Mouse (Mus musculus) kidney, postnatal 0 days (tissue): ENCODE measurements at regions not wholly inside any gene's neighbourhood (a gene's known extent, or its start where the extent isn't known, plus 50 kb on each side); places are given as distances from the start of the nearest gene placed in this dataset.

Experiments used
- ATAC-seq: fragments of 200-750 bp; cut with Nextera tagmentation; replicated peaks from 2 replicates; pipeline ENCODE4 v1.8.0; 2017; ENCODE audit warnings: low read depth, moderate number of reproducible peaks, moderate TSS enrichment, moderate library complexity; ENCODE audit not compliant: low FRiP score
- DNase-seq: peaks from one replicate; pipeline ENCODE4 v3.0.0-alpha.2; 2016; ENCODE audit warnings: low spot score
- H3K27ac ChIP-seq: fragments of 300-500 bp; sonication (generic); 2 replicates; pipeline ENCODE4 v1.5.1; 2014; ENCODE audit warnings: mild to moderate bottlenecking
- H3K27me3 ChIP-seq: fragments of 300-500 bp; sonication (generic); 2 replicates; pipeline ENCODE4 v1.6.1; 2014; ENCODE audit warnings: low read length, mixed read lengths; ENCODE audit not compliant: insufficient read depth
- H3K36me3 ChIP-seq: fragments of 300-500 bp; sonication (generic); 2 replicates; pipeline ENCODE4 v1.6.1; 2014; ENCODE audit warnings: low read length, mixed read lengths; ENCODE audit not compliant: insufficient read depth
- H3K4me1 ChIP-seq: fragments of 300-500 bp; sonication (generic); replicated peaks from 2 replicates; pipeline ENCODE4 v1.6.1; 2014; ENCODE audit warnings: antibody characterized with exemption, low read length, mixed read lengths; ENCODE audit not compliant: insufficient read depth
- H3K4me2 ChIP-seq: fragments of 300-500 bp; sonication (generic); 2 replicates; pipeline ENCODE4 v1.6.1; 2014; ENCODE audit warnings: mild to moderate bottlenecking, low read length, moderate library complexity, mixed read lengths
- H3K4me3 ChIP-seq: fragments of 300-500 bp; sonication (generic); replicated peaks from 2 replicates; pipeline ENCODE4 v1.5.1; 2014; ENCODE audit warnings: low read depth, low read length
- H3K9ac ChIP-seq: fragments of 300-500 bp; sonication (generic); 2 replicates; pipeline ENCODE4 v1.6.1; 2014; ENCODE audit warnings: low read depth, low read length
- H3K9me3 ChIP-seq: fragments of 300-500 bp; sonication (generic); replicated peaks from 2 replicates; pipeline ENCODE4 v1.6.1; 2016; ENCODE audit warnings: low read length, inconsistent platforms, mixed read lengths
- CTCF ChIP-seq: IDR thresholded peaks from 2 replicates; pipeline ENCODE4 v1.5.1; 2016; ENCODE audit warnings: antibody characterized with exemption, low read depth, mild to moderate bottlenecking, moderate library complexity
- WGBS: fragments of 180-500 bp; shearing (Covaris S2); extraction: QIAGEN DNeasy Blood & Tissue Kit; methylation state at CpG from one replicate; pipeline ENCODE4 v1.1.7; 2014; 5-methylcytosine and 5-hydroxymethylcytosine counted together

DNA sequence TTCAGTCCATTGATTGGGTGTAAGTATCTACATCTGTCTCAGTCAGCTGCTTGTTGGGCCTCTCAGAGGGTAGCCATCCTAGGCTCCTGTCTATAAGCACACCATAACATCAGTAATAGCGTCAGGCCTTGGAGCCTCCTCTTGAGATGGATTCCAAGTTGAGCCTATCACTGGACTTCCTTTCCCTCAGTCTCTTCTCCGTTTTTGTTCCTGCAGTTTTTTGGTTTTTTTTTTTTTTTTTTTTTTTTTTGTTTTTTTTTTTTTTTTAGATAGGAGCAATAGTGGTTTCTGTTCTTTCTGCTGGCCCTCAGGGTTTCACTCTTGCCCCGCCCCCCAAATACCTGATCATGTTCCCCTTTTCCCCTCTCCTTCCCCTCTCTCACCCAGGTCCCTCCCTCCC is 80.6 kb upstream of the Dph5 start:
- ATAC-seq (no peak), DNase-seq (no peak)
- Histone ChIP-seq H3K9me3 (no peaks in the 10 kb centered on the region), H3K4me1 (no peaks in the 10 kb centered on the region), H3K4me2 (no peak overlapping the region), H3K4me3 (no peak overlapping the region), H3K36me3 (no peaks in the 10 kb centered on the region), H3K27ac (no peak overlapping the region), H3K9ac (no peak overlapping the region), H3K27me3 (no peaks in the 10 kb centered on the region)
- TF ChIP-seq CTCF = no peak
- WGBS = 84% methylated on average over 3 of the region's 3 CpGs

- H3K9me3 ChIP-seq = no peaks in the 10 kb centered on the region
- no peak overlapping the region for H3K4me3 ChIP-seq
- no peaks in the 10 kb centered on the region; the same call in 1 of the 2 replicates for H3K4me1 ChIP-seq
- H3K4me2 ChIP-seq = no peak overlapping the region
- H3K27me3 ChIP-seq = no peaks in the 10 kb centered on the region
- no peak for TF ChIP-seq CTCF
- ATAC-seq (no peak), DNase-seq (peak; percentile 25)
- peak overlapping the region; percentile 63 for H3K27ac ChIP-seq
- no peaks in the 10 kb centered on the region for H3K36me3 ChIP-seq
- 52% methylated on average over 4 of the region's 4 CpGs for WGBS
- no peak overlapping the region for H3K9ac ChIP-seq
Measured at GRCm38 (mm10) chr3:115815168-115815567, 72.5 kb upstream of the Dph5 start.

DNA sequence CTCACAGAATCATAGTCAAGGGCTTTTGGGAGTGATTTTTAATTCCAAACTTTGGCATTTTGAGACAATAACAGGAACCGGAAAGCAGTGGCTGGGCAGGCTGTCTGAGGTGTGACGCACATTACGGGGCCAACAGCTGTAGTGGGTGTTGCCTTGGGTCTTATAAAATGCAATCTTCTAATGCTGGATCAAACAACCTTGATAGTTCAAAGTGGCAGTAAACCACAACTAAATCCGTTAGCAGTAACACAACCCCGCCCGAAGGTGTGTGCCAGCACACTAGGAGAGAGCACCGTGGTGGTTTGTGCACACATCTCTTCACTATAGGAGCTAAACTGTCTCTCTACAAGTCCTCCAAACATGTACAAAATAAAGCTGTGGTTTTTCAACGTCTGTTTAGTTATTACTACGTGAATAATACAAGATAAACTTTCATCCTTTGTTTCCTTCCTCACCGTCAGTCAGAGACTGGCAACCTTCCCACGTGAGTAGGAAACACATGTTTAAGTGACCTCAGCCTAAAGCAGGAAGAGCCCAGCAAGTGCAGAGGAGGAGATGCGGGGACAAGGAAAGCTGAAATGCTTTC is 72.0 kb upstream of the Dph5 start:
- no peak for ATAC-seq
- WGBS = 44% methylated on average over 12 of the region's 12 CpGs
- no peak overlapping the region for H3K4me3 ChIP-seq
- H3K4me1 ChIP-seq = no peaks in the 10 kb centered on the region; the same call in 1 of the 2 replicates
- H3K9me3 ChIP-seq = no peaks in the 10 kb centered on the region
- peak overlapping the region; percentile 63 for H3K27ac ChIP-seq
- H3K4me2 ChIP-seq = no peak overlapping the region
- H3K36me3 ChIP-seq = no peaks in the 10 kb centered on the region
- TF ChIP-seq CTCF = no peak
- no peak overlapping the region for H3K9ac ChIP-seq
- no peaks in the 10 kb centered on the region for H3K27me3 ChIP-seq
- peak; percentile 45 for DNase-seq

DNA sequence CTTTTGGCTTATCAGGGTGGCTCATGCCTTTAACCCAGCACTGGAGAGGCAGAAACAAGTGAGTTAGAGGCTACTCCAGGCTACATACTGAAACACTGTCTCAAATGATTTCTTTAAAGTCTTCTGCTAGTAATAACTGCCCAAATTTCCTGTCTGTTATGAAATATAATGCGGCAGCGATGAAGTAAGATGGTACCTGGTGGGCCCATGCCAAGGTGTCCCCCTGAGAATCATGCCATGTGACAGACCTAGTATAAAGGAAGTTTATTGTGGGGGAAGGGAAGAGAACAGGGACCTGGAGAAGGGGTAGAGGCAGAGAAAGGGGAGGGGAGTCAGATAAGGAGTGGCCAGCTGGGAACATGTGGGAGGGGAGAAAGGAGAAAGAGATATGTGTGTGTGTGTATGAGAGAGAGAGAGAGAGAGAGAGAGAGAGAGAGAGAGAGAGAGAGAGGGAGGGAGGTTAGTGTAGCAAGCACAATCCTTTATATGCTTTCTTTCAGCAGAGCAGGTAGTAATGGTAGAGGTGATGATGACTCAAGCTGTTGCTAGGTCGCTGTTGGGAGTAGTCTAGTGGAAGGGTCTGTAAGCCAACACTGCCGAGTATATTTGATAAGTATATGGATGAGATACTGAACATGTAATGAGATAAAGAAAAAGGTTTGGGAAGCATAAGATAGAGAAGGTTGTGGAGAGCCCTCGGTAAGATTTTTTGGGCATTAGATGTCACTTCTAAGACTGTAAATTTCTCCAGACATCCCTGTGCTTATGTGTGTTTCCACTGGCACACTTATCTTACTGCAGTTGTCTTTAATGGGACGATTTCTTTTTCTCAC is 71.1 kb upstream of the Dph5 start:
- Histone ChIP-seq H3K36me3 (no peaks in the 10 kb centered on the region), H3K4me2 (no peak overlapping the region), H3K27ac (peak overlapping the region; percentile 39; the same call in 1 of the 2 replicates), H3K9ac (no peak overlapping the region), H3K4me3 (no peak overlapping the region), H3K9me3 (no peaks in the 10 kb centered on the region), H3K27me3 (no peaks in the 10 kb centered on the region), H3K4me1 (no peaks in the 10 kb centered on the region; the same call in 1 of the 2 replicates)
- DNase-seq = no peak
- no peak for ATAC-seq
- 82% methylated on average over 6 of the region's 6 CpGs for WGBS
- no peak for TF ChIP-seq CTCF

DNA sequence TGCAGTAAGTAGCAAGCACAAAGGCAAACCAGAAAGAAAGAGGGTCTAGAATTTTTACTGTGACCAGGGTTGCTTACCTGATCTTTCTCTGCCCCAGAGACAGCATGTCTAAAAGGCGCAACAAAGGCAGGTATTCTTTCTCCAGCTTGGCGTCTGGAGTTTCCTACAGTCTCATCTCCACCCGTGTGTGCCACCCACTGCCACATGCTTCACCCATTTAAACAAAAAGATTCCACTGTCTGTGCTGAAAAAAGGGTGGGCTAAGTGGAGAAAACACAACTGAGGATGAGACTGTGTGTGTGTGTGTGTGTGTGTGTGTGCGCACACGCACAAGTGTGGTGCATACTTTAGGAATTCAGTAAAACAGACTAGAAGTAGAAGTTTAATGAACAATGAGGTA is 69.9 kb upstream of the Dph5 start:
- Histone ChIP-seq H3K4me2 (no peak overlapping the region), H3K4me3 (no peak overlapping the region), H3K9me3 (no peaks in the 10 kb centered on the region), H3K9ac (no peak overlapping the region), H3K27me3 (no peaks in the 10 kb centered on the region), H3K27ac (no peak overlapping the region), H3K4me1 (no peaks in the 10 kb centered on the region; the same call in 1 of the 2 replicates), H3K36me3 (no peaks in the 10 kb centered on the region)
- 92% methylated on average over 5 of the region's 5 CpGs for WGBS
- DNase-seq (no peak), ATAC-seq (no peak)
- no peak for TF ChIP-seq CTCF

GRCm38 (mm10) chr3:115818734-115819133 is 68.9 kb upstream of the Dph5 start:
- H3K27me3 ChIP-seq = no peaks in the 10 kb centered on the region
- TF ChIP-seq CTCF = no peak
- no peaks in the 10 kb centered on the region for H3K36me3 ChIP-seq
- ATAC-seq = no peak
- no peak overlapping the region for H3K4me2 ChIP-seq
- H3K4me1 ChIP-seq = no peaks in the 10 kb centered on the region; the same call in 1 of the 2 replicates
- 43% methylated on average over 7 of the region's 7 CpGs for WGBS
- no peak overlapping the region for H3K9ac ChIP-seq
- H3K27ac ChIP-seq = no peak overlapping the region
- no peak for DNase-seq
- H3K9me3 ChIP-seq = no peaks in the 10 kb centered on the region
- H3K4me3 ChIP-seq = no peak overlapping the region
